Mouse (Mus musculus) adrenal gland, adult 18-20 months (tissue): Measurements from ENCODE around the gene Dhtkd1. TPM values are rescaled to one million over a fixed set of nuclear protein-coding genes. Genes with fewer than 3 reads are reported as not detected.

Experiments used
- total RNA-seq, 2 experiments: library from RNA; stranded (reverse); gene quantifications; 1 replicate in 1 of 2; 2 replicates in 1 of 2; pipeline ENCODE4 v1.2.3; 2021

Gene Dhtkd1
- total RNA-seq, 2 experiments from 2014 or later = 6.6 to 13.1 TPM

Other genes with a start within 250 kb of the Dhtkd1 start
- gene Camk1d, start 228.3 kb downstream of the Dhtkd1 start, total RNA-seq = 1 to 10 TPM; 7.8 to 8.1 TPM
- gene Nudt5, start 97.8 kb downstream of the Dhtkd1 start, total RNA-seq = 10 to 100 TPM; 41.2 to 52.2 TPM
- gene Cdc123, start 97.6 kb downstream of the Dhtkd1 start, total RNA-seq = 100 to 1,000 TPM; 136 to 140 TPM
- gene Gm13199, start 79.9 kb downstream of the Dhtkd1 start, total RNA-seq = 1 to 10 TPM in 1 of 2 experiments, not detected in 1; 1.5 TPM
- gene Sec61a2, start 47.4 kb downstream of the Dhtkd1 start, total RNA-seq = 10 to 100 TPM; 31.9 to 32.2 TPM
- gene Upf2, start 8.7 kb upstream of the Dhtkd1 start, total RNA-seq = 10 to 100 TPM; 24.8 to 27.6 TPM
- gene Proser2, start 187.4 kb upstream of the Dhtkd1 start, total RNA-seq = 10 to 100 TPM; 14.0 to 21.6 TPM